Mouse (Mus musculus): ENCODE results near the gene Gm9837. TPM values are rescaled to one million over a fixed set of nuclear protein-coding genes. Genes with fewer than 3 reads are reported as not detected.
"Not testable (repeated sequence)": the region's sequence is repeated elsewhere in the genome, so short reads cannot be mapped to it uniquely, and the experiment has no call there.

The Gm9837 gene
- polyA plus RNA-seq, 1 experiment from 2014 or later: not detected

- Histone ChIP-seq H3K27ac (ENCODE audit: low read depth, low read length) (peak overlapping the region; percentile 95), H3K9ac (ENCODE audit: low read depth, low read length) (peak overlapping the region; percentile 79), H3K36me3 (ENCODE audit: control insufficient read depth, insufficient read depth) (peaks cover 18% of the 10 kb centered on the region), H3K9me3 (ENCODE audit: control insufficient read depth) (no peaks in the 10 kb centered on the region), H3K4me1 (replicated peaks; ENCODE audit: control insufficient read depth, insufficient read depth, low read length) (peaks cover 8% of the 10 kb centered on the region; the same call in 1 of the 2 replicates), H3K4me2 (replicated peaks; ENCODE audit: low read depth) (peak overlapping the region; percentile 76), H3K4me3 (ENCODE audit: low read depth, low read length) (peak overlapping the region; percentile 67), H3K27me3 (replicated peaks; ENCODE audit: control insufficient read depth, insufficient read depth, low read length) (no peaks in the 10 kb centered on the region)
- peak; percentile 53 for ATAC-seq
- under 1% methylated on average over 34 of the region's 34 CpGs for WGBS
- no peak for TF ChIP-seq CTCF (IDR thresholded peaks at IDR 0.05; ENCODE audit: low read depth)
Measured at GRCm38 (mm10) chr11:53430300-53430669, 40.0 kb downstream of the Gm9837 start.

DNA sequence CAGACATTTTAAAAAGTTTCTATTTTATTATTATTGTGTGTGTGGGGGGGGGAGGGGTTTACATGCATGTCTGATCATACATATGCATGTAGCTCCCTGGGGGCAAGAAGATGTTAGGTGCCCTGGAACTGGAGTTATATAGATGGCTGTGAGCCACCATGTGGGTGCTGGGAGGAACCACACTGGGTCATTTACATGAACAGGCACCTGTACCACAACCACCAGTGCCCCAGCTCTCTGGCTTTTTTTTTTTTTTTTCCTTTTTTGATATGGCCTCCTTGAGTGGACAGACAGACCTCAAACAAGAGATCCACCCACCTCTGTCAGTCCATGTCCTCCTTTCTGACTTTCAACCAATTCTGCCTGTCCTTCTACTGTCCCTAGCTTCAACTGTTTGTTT, 41.1 kb downstream of the Gm9837 start:
- Histone ChIP-seq H3K9me3 (ENCODE audit: control insufficient read depth) (no peaks in the 10 kb centered on the region), H3K4me2 (replicated peaks; ENCODE audit: low read depth) (peak overlapping the region; percentile 76), H3K27ac (ENCODE audit: low read depth, low read length) (peak overlapping the region; percentile 95), H3K4me1 (replicated peaks; ENCODE audit: control insufficient read depth, insufficient read depth, low read length) (peaks cover 9% of the 10 kb centered on the region; the same call in 1 of the 2 replicates), H3K27me3 (replicated peaks; ENCODE audit: control insufficient read depth, insufficient read depth, low read length) (no peaks in the 10 kb centered on the region), H3K36me3 (ENCODE audit: control insufficient read depth, insufficient read depth) (peaks cover 18% of the 10 kb centered on the region), H3K9ac (ENCODE audit: low read depth, low read length) (peak overlapping the region; percentile 79; the same call in 1 of the 2 replicates), H3K4me3 (ENCODE audit: low read depth, low read length) (no peak overlapping the region)
- no peak for ATAC-seq
- TF ChIP-seq CTCF (IDR thresholded peaks at IDR 0.05; ENCODE audit: low read depth): no peak; the same call in 1 of the 2 replicates

DNA sequence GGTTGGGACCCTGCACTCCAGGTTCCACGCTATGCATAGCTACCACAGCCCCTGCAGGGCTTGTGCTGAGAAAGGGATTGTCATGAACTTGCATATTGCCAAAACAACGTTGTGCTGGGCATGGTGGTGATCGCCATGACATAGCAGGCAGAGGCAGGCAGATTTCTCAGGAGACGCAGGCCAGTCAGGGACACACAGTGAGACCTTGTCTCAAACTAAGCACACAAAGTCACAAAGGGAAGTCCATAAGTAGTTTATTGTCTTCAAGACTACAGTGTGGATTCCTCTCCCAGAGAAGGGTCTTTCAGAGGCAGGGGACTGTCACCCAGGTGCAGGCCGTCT, 41.6 kb downstream of the Gm9837 start:
- Histone ChIP-seq H3K9me3 (ENCODE audit: control insufficient read depth) (no peaks in the 10 kb centered on the region), H3K4me2 (replicated peaks; ENCODE audit: low read depth) (no peak overlapping the region), H3K27ac (ENCODE audit: low read depth, low read length) (peak overlapping the region; percentile 95), H3K4me1 (replicated peaks; ENCODE audit: control insufficient read depth, insufficient read depth, low read length) (peaks cover 9% of the 10 kb centered on the region; the same call in 1 of the 2 replicates), H3K36me3 (ENCODE audit: control insufficient read depth, insufficient read depth) (peaks cover 18% of the 10 kb centered on the region), H3K9ac (ENCODE audit: low read depth, low read length) (no peak overlapping the region), H3K27me3 (replicated peaks; ENCODE audit: control insufficient read depth, insufficient read depth, low read length) (no peaks in the 10 kb centered on the region), H3K4me3 (ENCODE audit: low read depth, low read length) (no peak overlapping the region)
- 90% methylated on average over 5 of the region's 5 CpGs for WGBS
- TF ChIP-seq CTCF (IDR thresholded peaks at IDR 0.05; ENCODE audit: low read depth): no peak
- no peak for ATAC-seq

GRCm38 (mm10) chr11:53427993-53428715, 42.1 kb downstream of the Gm9837 start:
- Histone ChIP-seq H3K4me3 (ENCODE audit: low read depth, low read length) (no peak overlapping the region), H3K9me3 (ENCODE audit: control insufficient read depth) (no peaks in the 10 kb centered on the region), H3K4me2 (replicated peaks; ENCODE audit: low read depth) (no peak overlapping the region), H3K27me3 (replicated peaks; ENCODE audit: control insufficient read depth, insufficient read depth, low read length) (no peaks in the 10 kb centered on the region), H3K4me1 (replicated peaks; ENCODE audit: control insufficient read depth, insufficient read depth, low read length) (peaks cover 9% of the 10 kb centered on the region; the same call in 1 of the 2 replicates), H3K36me3 (ENCODE audit: control insufficient read depth, insufficient read depth) (peaks cover 18% of the 10 kb centered on the region), H3K9ac (ENCODE audit: low read depth, low read length) (no peak overlapping the region), H3K27ac (ENCODE audit: low read depth, low read length) (peak overlapping the region; percentile 95)
- TF ChIP-seq CTCF (IDR thresholded peaks at IDR 0.05; ENCODE audit: low read depth): no peak
- ATAC-seq: no peak
- 61% methylated on average over 3 of the region's 3 CpGs for WGBS

DNA sequence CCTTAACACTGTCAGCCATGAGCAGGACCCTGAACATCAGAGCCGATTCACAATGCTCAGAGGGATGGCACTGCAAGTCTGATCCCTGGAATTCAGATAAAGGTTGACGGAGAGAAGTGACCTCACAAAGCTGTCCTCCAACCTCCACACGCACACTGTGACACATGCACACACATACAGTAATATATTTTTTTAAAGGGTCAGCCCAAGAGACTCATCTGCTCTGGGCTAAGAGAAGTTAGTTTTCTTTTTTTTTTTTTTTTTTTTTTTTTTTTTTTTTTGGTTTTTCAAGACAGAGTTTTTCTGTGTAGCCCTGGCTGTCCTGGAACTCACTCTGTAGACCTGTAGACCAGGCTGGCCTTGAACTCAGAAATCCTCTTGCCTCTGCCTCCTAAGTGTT, 43.4 kb downstream of the Gm9837 start:
- H3K4me3 ChIP-seq (ENCODE audit: low read depth, low read length); H3K27me3 ChIP-seq (replicated peaks; ENCODE audit: control insufficient read depth, insufficient read depth, low read length); H3K4me2 ChIP-seq (replicated peaks; ENCODE audit: low read depth); ATAC-seq; H3K9ac ChIP-seq (ENCODE audit: low read depth, low read length); H3K9me3 ChIP-seq (ENCODE audit: control insufficient read depth); H3K4me1 ChIP-seq (replicated peaks; ENCODE audit: control insufficient read depth, insufficient read depth, low read length): not testable (repeated sequence)
- peaks cover 18% of the 10 kb centered on the region for H3K36me3 ChIP-seq (ENCODE audit: control insufficient read depth, insufficient read depth)
- 79% methylated on average over 3 of the region's 3 CpGs for WGBS
- H3K27ac ChIP-seq (ENCODE audit: low read depth, low read length): 0 out of 2 replicates have a peak overlapping the region, but pooled peaks have one; percentile 95

- H3K4me2 ChIP-seq (replicated peaks; ENCODE audit: low read depth): no peak overlapping the region
- H3K4me1 ChIP-seq (replicated peaks; ENCODE audit: control insufficient read depth, insufficient read depth, low read length): peaks cover 4% of the 10 kb centered on the region; the same call in 1 of the 2 replicates
- peak overlapping the region; percentile 73 for H3K27ac ChIP-seq (ENCODE audit: low read depth, low read length)
- peaks cover 18% of the 10 kb centered on the region for H3K36me3 ChIP-seq (ENCODE audit: control insufficient read depth, insufficient read depth)
- no peak for TF ChIP-seq CTCF (IDR thresholded peaks at IDR 0.05; ENCODE audit: low read depth)
- no peaks in the 10 kb centered on the region for H3K9me3 ChIP-seq (ENCODE audit: control insufficient read depth)
- no peak overlapping the region for H3K4me3 ChIP-seq (ENCODE audit: low read depth, low read length)
- no peak overlapping the region for H3K9ac ChIP-seq (ENCODE audit: low read depth, low read length)
- ATAC-seq: no peak; the same call in 1 of the 2 replicates
- WGBS: 57% methylated on average over 6 of the region's 6 CpGs
- no peaks in the 10 kb centered on the region for H3K27me3 ChIP-seq (replicated peaks; ENCODE audit: control insufficient read depth, insufficient read depth, low read length)
Measured at GRCm38 (mm10) chr11:53425711-53426255, 44.5 kb downstream of the Gm9837 start.
